Comparison of ENCODE assay signal across 8 mouse cellular contexts in the genomic region with DNA sequence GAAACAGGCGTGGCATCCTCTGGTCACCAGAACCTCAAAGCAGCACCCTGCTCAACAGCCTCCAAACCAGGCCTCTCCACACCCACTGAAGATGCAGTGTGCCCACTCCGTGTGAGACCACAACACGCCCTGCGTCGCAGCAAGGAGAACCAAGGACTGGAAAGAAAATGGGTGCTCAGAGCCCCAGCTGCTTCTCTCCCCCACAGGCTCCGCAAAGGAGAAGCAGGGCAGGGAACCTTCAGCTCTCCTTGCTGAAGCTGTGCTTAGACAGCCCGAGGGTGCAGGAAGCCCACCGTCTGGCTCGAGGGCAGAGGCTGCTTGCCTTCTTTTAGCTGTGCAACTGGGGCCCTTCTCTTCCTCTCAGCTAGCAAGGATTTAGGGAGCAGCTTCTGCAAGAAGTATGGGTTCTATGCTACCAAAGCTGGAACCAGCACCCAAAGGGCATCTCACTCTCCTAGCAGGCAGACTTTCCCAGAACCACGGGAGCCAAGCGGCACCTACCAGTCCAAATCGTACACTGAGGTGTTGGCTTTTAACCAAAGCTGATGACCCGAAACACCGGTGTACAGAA. TPM values are rescaled to one million over a fixed set of nuclear protein-coding genes. Genes with fewer than 3 reads are reported as not detected.
A peak's percentile ranks its signal among the peaks of the same experiment; 100 is the strongest.
DNase-seq lines count a peak whose midpoint lies in the region; ATAC-seq lines count a peak whose summit lies in the region.

No protein-coding gene starts in this region.

- no peaks in the 10 kb centered on the region for H3K27me3 ChIP-seq in lung, embryonic 15.5 days
- no peaks in the 10 kb centered on the region for H3K27me3 ChIP-seq in embryonic facial prominence, embryonic 14.5 days (replicated peaks; ENCODE audit: control insufficient read depth, insufficient read depth, low read length)
- no peaks in the 10 kb centered on the region for H3K27me3 ChIP-seq in neural tube, embryonic 14.5 days (ENCODE audit: control insufficient read depth, insufficient read depth, low read length)

- 0 out of 2 replicates have a peak overlapping the region, but pooled peaks have one; percentile 19 for H3K9ac ChIP-seq in lung, embryonic 15.5 days
- H3K9ac ChIP-seq in embryonic facial prominence, embryonic 14.5 days (ENCODE audit: low read depth, low read length): peak overlapping the region; percentile 78
- peak overlapping the region; percentile 88 for H3K9ac ChIP-seq in neural tube, embryonic 14.5 days (replicated peaks; ENCODE audit: low read depth, low read length)

- no peak for ATAC-seq in lung, embryonic 15.5 days (ENCODE audit: borderline replicate concordance, extremely low read depth, low FRiP score, low TSS enrichment)
- no peak for ATAC-seq in embryonic facial prominence, embryonic 14.5 days (ENCODE audit: low read depth)
- peak; percentile 23; the same call in 1 of the 2 replicates for ATAC-seq in neural tube, embryonic 14.5 days (ENCODE audit: low read depth)

- no peaks in the 10 kb centered on the region for H3K36me3 ChIP-seq in lung, embryonic 15.5 days
- H3K36me3 ChIP-seq in embryonic facial prominence, embryonic 14.5 days (ENCODE audit: control insufficient read depth, insufficient read depth, low read length): no peaks in the 10 kb centered on the region
- H3K36me3 ChIP-seq in neural tube, embryonic 14.5 days (ENCODE audit: control insufficient read depth, insufficient read depth, low read length): 0 out of 2 replicates have a peak, but pooled peaks cover 8% of the 10 kb centered on the region

- 33% methylated on average over 14 of the region's 14 CpGs for WGBS in lung, embryonic 15.5 days
- 34% methylated on average over 12 of the region's 14 CpGs for WGBS in embryonic facial prominence, embryonic 14.5 days
- WGBS in neural tube, embryonic 14.5 days: 5% methylated on average over 14 of the region's 14 CpGs

- H3K4me2 ChIP-seq in lung, embryonic 15.5 days: peak overlapping the region; percentile 88
- H3K4me2 ChIP-seq in embryonic facial prominence, embryonic 14.5 days (ENCODE audit: low read depth, low read length): peak overlapping the region; percentile 81
- peak overlapping the region; percentile 69 for H3K4me2 ChIP-seq in neural tube, embryonic 14.5 days (ENCODE audit: low read depth, low read length)

- intact Hi-C loops in left cerebral cortex, postnatal 25 days (cut with DNase I): loop anchor here (2.0 to 5.0 kb wide), 6 partner anchors 16 to 218 kb away; no protein-coding TSS in a partner anchor

- peak; percentile 65 to 68 for DNase-seq in cerebellum, adult 18-20 months
- DNase-seq in cerebellum, adult 11 months: no peak
- DNase-seq in lung, postnatal 10 days: no peak
- DNase-seq in embryonic facial prominence, embryonic 14.5 days (ENCODE audit: low spot score): no peak
- peak; percentile 47 to 64 for DNase-seq in left cerebral cortex, postnatal 25 days (ENCODE audit: low spot score in 2 of 2)
- no peak for DNase-seq in urinary bladder, postnatal 36 days (ENCODE audit: low spot score in 2 of 2)

- peak overlapping the region; percentile 64 for H3K4me3 ChIP-seq in lung, embryonic 15.5 days
- peak overlapping the region; percentile 73 for H3K4me3 ChIP-seq in embryonic facial prominence, embryonic 14.5 days (ENCODE audit: low read depth, low read length)
- H3K4me3 ChIP-seq in neural tube, embryonic 14.5 days (ENCODE audit: low read depth, low read length): peak overlapping the region; percentile 83

- no peak overlapping the region for H3K27ac ChIP-seq in lung, embryonic 15.5 days
- H3K27ac ChIP-seq in embryonic facial prominence, embryonic 14.5 days (replicated peaks; ENCODE audit: low read depth, low read length): peak overlapping the region; percentile 4; the same call in 1 of the 2 replicates
- peak overlapping the region; percentile 94 for H3K27ac ChIP-seq in neural tube, embryonic 14.5 days (ENCODE audit: low read depth, low read length)

- H3K4me1 ChIP-seq in lung, embryonic 15.5 days: peaks cover 34% of the 10 kb centered on the region
- H3K4me1 ChIP-seq in embryonic facial prominence, embryonic 14.5 days (ENCODE audit: control insufficient read depth, insufficient read depth, low read length): peaks cover 20% of the 10 kb centered on the region
- peaks cover 24% of the 10 kb centered on the region for H3K4me1 ChIP-seq in neural tube, embryonic 14.5 days (ENCODE audit: control insufficient read depth, insufficient read depth, low read length)

- H3K9me3 ChIP-seq in lung, embryonic 15.5 days: no peaks in the 10 kb centered on the region
- no peaks in the 10 kb centered on the region for H3K9me3 ChIP-seq in embryonic facial prominence, embryonic 14.5 days (ENCODE audit: control insufficient read depth, low read length)
- H3K9me3 ChIP-seq in neural tube, embryonic 14.5 days (ENCODE audit: control insufficient read depth, low read length): no peaks in the 10 kb centered on the region

RNA-seq across cellular contexts. Expression of gene Srgap3, which starts 1.8 kb away (rescaled TPM):
- polyA plus RNA-seq in lung, embryonic 15.5 days (2015; fragmentation: Nextera tagmentation; extraction: Ambion mirVana): 2.5 TPM in 2 replicates
- 8.4 and 8.9 TPM in 2 replicates for polyA plus RNA-seq in embryonic facial prominence, embryonic 14.5 days (2014; fragmentation: Nextera tagmentation; extraction: Ambion mirVana)
- total RNA-seq in left cerebral cortex, postnatal 25 days (2021): 100 to 1,000 TPM; 204 to 206 TPM
- 44.7 and 68.2 TPM in 2 replicates for polyA plus RNA-seq in neural tube, embryonic 14.5 days (2014; fragmentation: Nextera tagmentation; extraction: Ambion mirVana)

Comparison
In these comparisons a context has a peak if more than half of its experiments do, and no peak if none do; other contexts are left out.
1. DNase-seq: peak in cerebellum, adult 18-20 months (2 of 2) and left cerebral cortex, postnatal 25 days (2 of 2); none in cerebellum, adult 11 months (single experiment), lung, postnatal 10 days (single experiment), embryonic facial prominence, embryonic 14.5 days (single experiment) and urinary bladder, postnatal 36 days (0 of 2).
2. H3K9ac ChIP-seq: peak in every context shown above with its lines; median percentile 88 in neural tube, embryonic 14.5 days; 78 in embryonic facial prominence, embryonic 14.5 days; 19 in lung, embryonic 15.5 days.
3. Peak in every context shown above with its lines, with median percentiles within 50 percentile points of each other: H3K4me2 ChIP-seq and H3K4me3 ChIP-seq.